Mouse (Mus musculus): ENCODE data around the gene Slc8a3.

GRCm38 (mm10) chr12:81184967-81185366, 148.0 kb downstream of the Slc8a3 start:
- TF ChIP-seq POLR2A (IDR thresholded peaks at IDR 0.05; ENCODE audit: control insufficient read depth in 1 of 2, insufficient read depth in 1 of 2, low read depth in 1 of 2, low read length in 2 of 2, poor library complexity in 1 of 2) (no peak), CTCF (IDR thresholded peaks at IDR 0.05 in 2 of 3, conservative IDR thresholded peaks at IDR 0.05 in 1 of 3; ENCODE audit: control insufficient read depth in 1 of 3, insufficient read depth in 1 of 3, low read depth in 2 of 3, low read length in 3 of 3, poor library complexity in 1 of 3, severe bottlenecking in 1 of 3) (no peak), ZMIZ1 (IDR thresholded peaks at IDR 0.05; ENCODE audit: low read depth, low read length) (no peak), MYB (IDR thresholded peaks at IDR 0.05; ENCODE audit: low read depth, low read length) (no peak)
